In genomic region chr3:34738001-34738400, GRCm38 (mm10) we compare ENCODE assay signal across 18 mouse cellular contexts.
"Had no signal": no experiment of that assay in that cellular context is flagged by ENCODE, and none has a peak within 500 bp of the region (broad histone marks: within the 10 kb centered on the region; RNA-seq: fewer than 3 reads in every experiment).

No protein-coding gene starts in this region.

- H3K4me2 ChIP-seq: lung, embryonic 14.5 days; midbrain, embryonic 13.5 days; midbrain, embryonic 15.5 days; neural tube, embryonic 13.5 days; neural tube, embryonic 15.5 days had no signal

- DNase-seq: lung, adult 18-20 months; lung, embryonic 14.5 days; lung, postnatal 10 days; lung, postnatal 4 days; retina, postnatal 1 day; right cerebral cortex, adult 18-20 months; right cerebral cortex, postnatal 25 days; right cerebral cortex, postnatal 4 days; spleen, adult 18-20 months; thymus, adult 18-20 months; thymus, postnatal 14 days; thymus, postnatal 36 days had no signal

- ATAC-seq: midbrain, embryonic 13.5 days; midbrain, embryonic 15.5 days had no signal

- H3K4me3 ChIP-seq: midbrain, embryonic 10.5 days; midbrain, embryonic 13.5 days; midbrain, embryonic 15.5 days; myocyte; neural tube, embryonic 13.5 days; neural tube, embryonic 15.5 days had no signal

- H3K27ac ChIP-seq: midbrain, embryonic 13.5 days; midbrain, embryonic 15.5 days; neural tube, embryonic 13.5 days; neural tube, embryonic 15.5 days had no signal

- H3K9me3 ChIP-seq: midbrain, embryonic 10.5 days; midbrain, embryonic 13.5 days; midbrain, embryonic 15.5 days; neural tube, embryonic 13.5 days; neural tube, embryonic 15.5 days had no signal

- H3K9ac ChIP-seq: lung, embryonic 14.5 days; midbrain, embryonic 13.5 days; midbrain, embryonic 15.5 days; neural tube, embryonic 13.5 days; neural tube, embryonic 15.5 days had no signal

- H3K27me3 ChIP-seq: midbrain, embryonic 13.5 days; midbrain, embryonic 15.5 days; neural tube, embryonic 13.5 days; neural tube, embryonic 15.5 days had no signal

- H3K4me1 ChIP-seq: midbrain, embryonic 15.5 days; neural tube, embryonic 13.5 days; neural tube, embryonic 15.5 days had no signal

- H3K36me3 ChIP-seq: midbrain, embryonic 10.5 days; midbrain, embryonic 13.5 days; midbrain, embryonic 15.5 days; neural tube, embryonic 13.5 days; neural tube, embryonic 15.5 days had no signal
